Mouse (Mus musculus): ENCODE results near the gene Erc1.

Erc1 gene

GRCm38 (mm10) chr6:119590872-119591271, 257.1 kb downstream of the Erc1 start:
- no peak for DNase-seq (ENCODE audit: low read depth)

- no peak for DNase-seq (ENCODE audit: low read depth)
These were observed 260.1 kb downstream of the Erc1 start for GRCm38 (mm10) chr6:119587897-119588296.

GRCm38 (mm10) chr6:119587454-119587853, 260.5 kb downstream of the Erc1 start:
- no peak for DNase-seq (ENCODE audit: low read depth)

GRCm38 (mm10) chr6:119585652-119586375, 262.2 kb downstream of the Erc1 start:
- no peak for DNase-seq (ENCODE audit: low read depth)

- DNase-seq (ENCODE audit: low read depth) = no peak
These were observed 263.9 kb downstream of the Erc1 start for GRCm38 (mm10) chr6:119584061-119584460.

GRCm38 (mm10) chr6:119583165-119583564, 264.8 kb downstream of the Erc1 start:
- DNase-seq (ENCODE audit: low read depth) = no peak

- no peak for DNase-seq (ENCODE audit: low read depth)
These were observed 271.3 kb downstream of the Erc1 start for GRCm38 (mm10) chr6:119576706-119577105.

GRCm38 (mm10) chr6:119575331-119575730, 272.6 kb downstream of the Erc1 start:
- no peak for DNase-seq (ENCODE audit: low read depth)

GRCm38 (mm10) chr6:119572296-119572695, 275.7 kb downstream of the Erc1 start:
- DNase-seq (ENCODE audit: low read depth) = no peak

GRCm38 (mm10) chr6:119570797-119571196, 277.2 kb downstream of the Erc1 start:
- no peak for DNase-seq (ENCODE audit: low read depth)

GRCm38 (mm10) chr6:119568339-119568738, 279.6 kb downstream of the Erc1 start:
- DNase-seq (ENCODE audit: low read depth) = no peak

GRCm38 (mm10) chr6:119565451-119566379, 282.3 kb downstream of the Erc1 start:
- no peak for DNase-seq (ENCODE audit: low read depth)

- DNase-seq (ENCODE audit: low read depth) = no peak
These were observed 285.4 kb downstream of the Erc1 start for GRCm38 (mm10) chr6:119562558-119562957.

GRCm38 (mm10) chr6:119558855-119559254, 289.1 kb downstream of the Erc1 start:
- DNase-seq (ENCODE audit: low read depth) = no peak

- no peak for DNase-seq (ENCODE audit: low read depth)
These were observed 293.5 kb downstream of the Erc1 start for GRCm38 (mm10) chr6:119554439-119554838.

GRCm38 (mm10) chr6:119544518-119544864, 303.5 kb downstream of the Erc1 start:
- DNase-seq (ENCODE audit: low read depth) = no peak

GRCm38 (mm10) chr6:119543803-119544517, 304.0 kb downstream of the Erc1 start, which contains the start of gene Wnt5b:
Wnt5b (minus strand) TSS chr6:119544347.
- DNase-seq (ENCODE audit: low read depth) = no peak

GRCm38 (mm10) chr6:119543456-119543802, 304.5 kb downstream of the Erc1 start:
- DNase-seq (ENCODE audit: low read depth) = no peak

- DNase-seq (ENCODE audit: low read depth) = no peak
These were observed 312.1 kb downstream of the Erc1 start for GRCm38 (mm10) chr6:119535867-119536266.

- DNase-seq (ENCODE audit: low read depth) = no peak
These were observed 314.7 kb downstream of the Erc1 start for GRCm38 (mm10) chr6:119533170-119533709.

- DNase-seq (ENCODE audit: low read depth) = no peak
These were observed 318.3 kb downstream of the Erc1 start for GRCm38 (mm10) chr6:119529659-119530058.

GRCm38 (mm10) chr6:119526498-119526897, 321.5 kb downstream of the Erc1 start:
- no peak for DNase-seq (ENCODE audit: low read depth)

Data from c-Kit-positive CD71-negative TER-119-negative erythroid progenitor cells, embryonic 14.5 days (primary cell).